Mouse (Mus musculus): ENCODE results near the gene Fto.

- TF ChIP-seq ZNF384 (IDR thresholded peaks at IDR 0.05; ENCODE audit: low read depth, low read length), result no peak
- TF ChIP-seq HCFC1 (IDR thresholded peaks at IDR 0.05; ENCODE audit: borderline replicate concordance, insufficient read depth, low read length), result no peak
Measured at GRCm38 (mm10) chr8:91712731-91713569, 399.6 kb downstream of the Fto start.
